Mouse (Mus musculus) ZHBTc4 (cell line): ENCODE measurements around the gene Alcam.

ENCODE experiments used
- DNase-seq: peaks from one replicate; pipeline ENCODE4 v3.0.0-alpha.2; 2011; ENCODE audit warnings: low read depth, low spot score

The Alcam gene

DNA sequence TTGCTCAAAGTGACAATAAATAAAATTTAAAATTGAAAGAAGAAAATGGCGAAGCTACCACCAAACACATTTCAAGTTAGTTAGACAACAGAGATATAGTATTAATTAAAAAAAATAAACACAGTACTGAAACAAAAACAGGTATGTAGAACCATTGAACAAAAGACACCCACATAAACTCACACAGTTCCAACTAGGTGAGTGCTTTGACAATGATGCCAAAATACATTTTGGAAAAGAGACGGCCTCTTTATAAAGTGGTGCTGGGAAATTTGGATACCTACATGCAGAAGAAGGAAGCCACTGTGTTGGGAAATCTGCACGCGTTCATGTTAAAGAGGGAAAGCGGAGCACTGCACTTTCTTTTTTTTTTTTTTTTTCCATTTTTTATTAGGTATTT is 85.4 kb downstream of the Alcam start:
- DNase-seq: no peak

DNA sequence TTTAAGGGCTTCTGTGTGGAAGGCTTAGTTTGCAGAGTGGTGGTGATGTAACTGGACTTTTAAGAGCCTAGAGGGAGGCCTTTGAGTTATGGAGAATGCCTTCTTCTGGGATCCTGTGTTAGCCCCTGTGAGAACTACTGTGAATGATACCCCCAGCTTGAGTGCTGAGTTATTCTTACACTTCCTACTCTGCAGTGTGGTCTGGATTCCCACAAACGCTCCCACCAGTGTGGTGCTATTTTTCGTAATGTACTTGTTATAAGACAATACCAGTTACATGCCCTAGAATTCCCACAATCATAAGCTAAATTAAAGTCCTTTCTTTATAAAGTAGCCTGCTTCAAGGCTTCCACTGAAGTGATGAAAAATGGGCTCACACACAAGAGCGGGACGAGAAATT is 87.0 kb downstream of the Alcam start:
- DNase-seq: no peak

DNA sequence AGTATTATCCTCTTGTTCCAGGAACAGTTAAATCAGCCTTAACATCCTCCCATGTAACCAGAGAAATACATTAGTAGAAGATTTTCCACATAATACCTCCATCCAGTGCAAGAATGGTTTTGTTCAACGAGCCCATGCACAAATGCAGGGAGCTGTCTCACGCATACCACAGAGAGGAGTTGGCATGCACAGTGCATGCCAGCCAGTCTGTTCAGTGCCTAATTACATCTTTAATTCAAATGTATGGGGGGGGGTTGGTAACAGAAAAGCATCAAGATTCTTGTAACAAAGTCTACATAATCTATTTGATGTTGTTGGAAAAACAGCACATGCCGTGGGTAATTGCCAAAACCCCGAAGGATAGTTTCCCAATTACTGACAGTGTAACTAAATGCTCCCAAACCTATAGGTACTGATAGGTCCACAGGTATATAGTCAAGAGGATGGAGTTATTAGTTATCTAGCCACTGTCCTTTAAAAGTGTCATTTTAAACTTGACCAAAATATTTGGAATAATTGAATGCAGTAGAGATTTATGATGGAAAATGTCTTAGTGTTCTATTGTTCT is 89.8 kb downstream of the Alcam start:
- DNase-seq: no peak

DNA sequence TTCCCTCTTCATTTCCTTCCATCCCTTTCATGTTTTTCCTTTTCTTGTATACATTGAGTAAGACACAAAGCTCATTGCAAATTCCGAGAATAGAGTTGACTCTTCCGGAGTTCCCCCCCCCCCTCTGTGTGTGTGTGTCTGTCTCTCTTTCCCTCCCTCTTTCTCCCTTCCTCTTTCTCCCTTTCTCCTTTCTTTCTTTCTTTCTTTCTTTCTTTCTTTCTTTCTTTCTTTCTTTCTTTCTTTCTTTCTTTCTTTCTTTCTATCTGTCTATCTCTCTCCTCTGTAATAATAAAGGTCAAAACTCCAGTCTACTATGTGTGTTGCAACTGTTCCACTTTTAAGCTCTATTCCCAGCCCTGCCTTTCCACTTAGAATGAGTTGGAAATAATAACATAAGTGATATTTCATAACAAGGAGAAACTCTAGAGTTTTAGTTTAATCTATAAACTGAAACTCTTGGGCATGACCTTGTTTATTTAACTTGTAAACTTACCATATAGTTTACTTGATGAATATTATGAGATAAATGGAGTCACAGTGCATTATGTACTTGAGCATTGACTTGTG is 110.3 kb downstream of the Alcam start:
- no peak for DNase-seq

DNA sequence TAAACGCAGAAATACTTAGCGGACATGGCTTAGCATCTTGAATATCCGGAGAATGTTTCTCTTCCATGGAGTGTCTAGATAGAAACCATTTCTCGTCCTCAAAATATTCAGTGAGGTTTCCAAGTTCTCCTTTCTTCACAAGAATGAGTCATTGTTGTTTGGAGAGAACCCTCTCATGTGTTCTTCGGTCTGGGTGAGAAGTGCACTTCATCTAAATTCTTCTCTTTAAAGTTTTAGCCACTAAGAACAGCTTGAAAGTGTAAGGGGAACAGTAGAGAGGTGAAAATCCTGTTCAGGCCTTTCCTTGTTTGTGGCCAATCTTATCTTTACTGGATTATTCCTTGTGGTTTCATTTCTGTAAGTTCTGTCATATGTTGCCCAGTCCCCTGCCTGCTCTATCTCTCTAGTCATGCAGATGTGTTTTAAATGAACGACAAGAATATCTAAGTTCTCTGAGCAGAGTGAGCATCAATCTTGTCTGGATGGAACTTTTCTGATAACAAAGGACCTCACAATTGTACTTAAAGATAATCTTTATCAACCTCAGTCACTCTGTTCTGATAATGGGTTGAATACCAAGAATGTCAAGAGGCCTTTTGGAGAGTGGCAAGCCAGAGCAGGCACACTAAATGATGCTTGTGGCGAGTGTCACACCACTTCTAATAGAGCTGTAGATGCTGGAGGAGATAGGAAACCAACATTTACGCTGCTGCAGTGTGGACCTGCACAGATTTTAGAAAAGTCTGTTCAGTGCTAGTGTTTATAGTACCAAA is 111.0 kb downstream of the Alcam start:
- no peak for DNase-seq

DNA sequence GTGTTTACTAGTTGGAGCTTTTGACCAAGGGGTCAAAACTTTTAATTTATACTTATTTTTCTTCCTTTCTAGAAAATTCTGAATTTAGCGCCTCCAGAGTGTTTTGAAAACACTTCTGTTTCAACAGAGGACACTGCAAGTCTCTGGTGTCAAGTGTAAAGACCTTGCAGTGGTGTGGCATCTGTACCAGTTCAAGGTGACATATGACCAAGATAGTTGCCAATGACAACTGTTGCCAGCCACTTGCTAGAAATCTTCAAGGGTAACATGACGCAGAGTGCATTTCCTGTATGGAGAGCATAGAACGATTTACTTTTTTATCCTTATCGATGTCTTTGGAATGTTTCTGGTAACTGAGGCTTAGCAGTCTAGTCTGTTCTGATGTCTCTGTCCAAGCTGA is 119.8 kb downstream of the Alcam start:
- no peak for DNase-seq

DNA sequence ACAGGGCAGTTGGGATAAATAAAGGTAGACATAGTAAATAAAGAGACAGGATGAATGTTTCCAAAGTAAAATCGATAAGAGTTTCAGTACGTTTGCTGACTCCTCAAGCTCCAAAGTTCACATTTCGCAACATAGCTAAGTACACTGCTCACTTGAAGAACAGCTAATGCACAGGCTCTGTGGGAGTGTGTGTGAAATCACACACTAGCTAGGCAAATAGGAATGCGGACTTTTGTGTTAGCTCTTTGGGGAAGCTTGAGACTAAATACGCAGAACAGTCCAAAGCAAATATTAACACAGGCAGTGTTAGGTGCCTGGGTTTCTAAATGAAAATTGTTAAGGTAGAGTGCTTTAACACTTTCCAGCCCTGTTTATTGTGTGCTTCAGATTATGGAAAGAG is 120.2 kb downstream of the Alcam start:
- no peak for DNase-seq

DNA sequence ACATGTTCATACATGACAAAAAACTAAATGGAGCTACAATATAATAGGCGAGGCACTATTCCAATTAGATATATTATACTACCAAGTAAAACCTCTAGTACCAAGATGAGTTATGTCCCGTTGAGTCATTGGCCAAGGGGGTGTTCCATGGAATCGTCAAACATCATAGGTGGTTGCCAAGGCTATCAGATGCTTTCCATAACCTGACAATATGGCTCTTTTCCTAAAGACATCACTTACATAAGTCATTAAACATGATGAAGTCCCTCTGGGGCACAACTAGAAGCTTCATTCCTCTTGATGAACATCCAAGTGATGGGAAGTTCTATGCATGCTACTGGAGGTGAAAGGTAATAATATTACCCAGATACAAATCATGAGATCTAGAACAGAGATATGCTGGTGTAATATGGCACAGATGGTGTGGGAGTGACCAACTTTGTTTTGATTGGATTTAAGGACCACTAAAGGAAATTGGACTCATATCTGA is 122.5 kb downstream of the Alcam start:
- DNase-seq: no peak

DNA sequence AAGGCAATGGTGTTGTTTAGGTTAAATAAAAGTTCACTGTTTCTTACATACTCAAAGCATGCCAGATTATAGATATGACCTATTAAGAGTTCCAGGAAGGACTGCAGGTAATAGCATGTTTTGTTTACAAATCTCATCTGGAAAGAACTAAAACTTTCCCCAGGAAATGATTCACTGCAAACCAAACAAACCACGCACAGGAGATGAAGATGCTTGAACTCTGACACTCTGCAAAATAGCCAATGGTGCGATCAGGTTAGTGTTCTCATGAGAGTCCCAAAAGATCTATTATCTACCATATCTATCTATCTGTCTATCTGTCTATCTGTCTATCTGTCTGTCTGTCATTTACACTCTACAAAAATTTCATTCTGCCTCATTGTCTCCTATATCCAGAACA is 124.5 kb downstream of the Alcam start:
- no peak for DNase-seq

DNA sequence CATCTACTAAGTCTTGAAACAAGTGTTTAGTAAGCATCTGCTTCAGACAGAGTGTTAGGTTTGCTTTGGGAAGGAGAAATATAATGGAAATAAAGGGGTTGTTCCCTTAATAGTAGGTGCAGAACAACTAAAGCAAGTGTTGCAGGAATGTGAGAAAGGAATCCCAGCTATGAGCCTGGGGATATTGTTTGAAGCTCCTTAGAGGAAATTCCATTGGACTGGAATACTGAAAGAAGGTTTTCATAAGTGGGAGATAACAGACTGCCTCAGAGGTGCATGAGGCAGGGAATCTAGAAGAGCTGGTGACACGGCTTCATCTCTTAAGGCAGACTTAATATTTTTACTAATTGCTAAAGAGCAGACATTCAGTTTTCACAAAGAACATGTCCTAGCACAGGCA is 134.6 kb downstream of the Alcam start:
- no peak for DNase-seq

DNA sequence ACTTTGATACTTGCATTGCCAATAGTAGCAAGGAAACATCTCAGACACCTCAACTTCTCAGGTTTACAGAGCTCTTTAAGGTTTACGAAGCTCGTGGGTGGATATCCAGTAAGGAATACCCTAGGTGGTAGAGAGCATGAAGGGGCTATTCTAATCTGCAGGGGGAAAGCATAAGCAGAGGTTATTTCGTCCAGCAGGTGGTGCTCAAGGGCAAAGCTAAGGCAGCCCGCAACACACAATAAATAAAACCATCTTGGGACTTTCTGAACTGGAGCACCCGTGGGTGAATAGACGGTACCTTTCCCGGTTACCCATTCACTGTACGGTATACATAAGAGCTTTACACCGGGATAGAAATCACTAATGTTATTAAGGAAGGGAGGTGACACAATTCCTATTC is 142.8 kb downstream of the Alcam start:
- peak; percentile 63 for DNase-seq

DNA sequence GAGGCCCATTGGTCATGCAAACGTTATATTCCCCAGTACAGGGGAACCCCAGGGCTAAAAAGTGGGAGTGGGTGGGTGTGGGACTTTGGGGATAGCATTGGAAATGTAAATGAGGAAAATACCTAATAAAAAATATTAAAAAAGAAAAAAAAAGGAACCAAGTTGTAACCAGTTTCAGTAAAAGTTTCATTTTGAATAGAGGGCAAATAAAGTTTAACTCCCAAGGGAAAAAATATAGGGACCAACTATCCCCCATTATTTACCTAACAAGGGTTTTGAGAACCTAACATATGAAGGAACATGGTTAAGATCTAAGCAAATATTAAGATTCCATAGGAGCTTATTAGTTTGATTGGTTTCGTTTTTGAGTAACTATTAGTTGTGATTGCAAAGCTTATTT is 146.9 kb downstream of the Alcam start:
- no peak for DNase-seq

DNA sequence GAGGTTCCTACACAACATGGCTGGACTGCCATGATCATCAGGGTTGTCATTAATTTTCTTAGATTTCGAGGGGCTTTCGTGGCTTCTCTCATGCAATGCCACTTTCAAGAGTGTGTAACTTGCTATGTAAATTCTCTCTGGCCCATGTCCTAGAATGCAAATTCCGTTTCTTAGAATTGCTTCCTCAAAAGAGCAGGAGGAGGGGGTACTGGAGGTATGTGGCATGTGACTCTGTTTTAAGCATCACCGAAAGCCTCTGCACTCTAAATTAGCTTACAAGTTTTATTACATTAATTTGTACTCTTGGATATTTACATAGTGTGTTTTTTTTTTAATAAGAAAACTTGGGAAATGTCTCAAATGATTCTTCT is 150.4 kb downstream of the Alcam start:
- no peak for DNase-seq

DNA sequence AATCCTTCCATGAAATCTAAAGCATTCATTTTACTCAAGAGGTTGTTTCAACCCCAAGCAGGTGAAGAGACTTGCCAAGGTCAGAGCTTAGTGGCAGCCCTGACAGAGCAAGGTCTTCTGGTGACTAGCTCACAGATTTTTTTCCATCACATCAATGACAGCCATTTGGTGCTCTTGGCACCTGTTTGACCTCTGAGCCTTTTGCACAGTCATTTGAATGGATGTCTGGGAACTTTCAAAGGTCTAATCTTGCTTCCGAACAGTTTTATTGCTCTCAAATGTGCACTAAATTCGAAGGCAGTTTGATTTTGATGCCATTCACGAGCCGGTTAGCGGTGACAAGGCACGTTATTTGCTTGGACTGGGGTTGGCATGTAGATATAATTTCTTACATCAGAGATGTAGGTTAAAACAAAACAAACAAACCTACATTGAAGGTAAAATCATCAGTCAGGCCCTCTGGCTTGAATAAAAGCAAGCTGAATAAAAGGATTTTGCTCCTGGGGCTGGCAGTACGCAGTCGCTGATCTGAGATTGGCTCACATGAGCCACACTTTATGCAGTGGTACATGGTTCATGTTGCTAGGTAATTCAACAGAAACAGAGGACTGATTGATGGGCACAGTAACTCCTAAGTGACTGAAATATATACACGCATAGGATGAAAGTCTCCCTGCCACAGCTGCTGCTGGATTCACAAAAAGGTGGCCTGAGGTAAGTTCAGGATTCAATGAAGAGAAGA is 150.9 kb downstream of the Alcam start:
- DNase-seq: no peak

DNA sequence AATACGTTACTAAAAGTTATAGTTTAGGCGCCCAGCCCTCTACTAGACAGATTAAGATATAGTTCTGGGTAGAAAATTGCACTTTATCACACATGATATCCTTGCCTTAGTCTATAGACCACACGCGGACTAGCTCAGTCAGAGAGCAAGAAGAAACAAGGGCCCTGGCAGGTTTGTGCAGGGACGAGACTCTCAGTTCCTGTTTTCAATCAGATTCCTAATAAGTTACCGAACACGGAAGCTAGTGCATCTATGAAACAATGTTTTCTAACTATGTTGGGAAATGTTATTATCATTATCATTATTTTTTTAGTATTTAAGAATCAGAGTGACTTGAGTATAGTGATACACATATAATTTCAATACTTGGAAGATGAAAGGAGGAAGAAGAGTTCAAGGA is 152.1 kb downstream of the Alcam start:
- DNase-seq: no peak

DNA sequence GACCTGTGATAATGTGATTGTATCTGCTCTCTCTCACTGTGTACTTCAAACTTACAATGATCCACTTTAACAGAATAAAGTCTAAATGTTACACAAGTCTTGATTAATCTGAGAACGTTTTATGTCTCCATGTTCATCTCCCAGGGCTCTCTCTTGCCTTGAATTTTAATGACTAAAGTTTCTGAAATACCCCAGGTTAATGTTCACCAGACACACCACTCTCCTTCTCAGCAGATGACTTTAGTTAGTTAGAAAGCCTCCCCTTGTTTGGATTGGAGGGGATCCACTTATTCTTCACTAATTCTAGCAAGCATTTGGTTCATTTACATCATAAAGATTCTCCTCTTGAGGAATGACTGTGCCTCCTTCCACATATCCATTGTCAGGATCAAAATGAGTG is 157.5 kb downstream of the Alcam start:
- DNase-seq: peak; percentile 4

DNA sequence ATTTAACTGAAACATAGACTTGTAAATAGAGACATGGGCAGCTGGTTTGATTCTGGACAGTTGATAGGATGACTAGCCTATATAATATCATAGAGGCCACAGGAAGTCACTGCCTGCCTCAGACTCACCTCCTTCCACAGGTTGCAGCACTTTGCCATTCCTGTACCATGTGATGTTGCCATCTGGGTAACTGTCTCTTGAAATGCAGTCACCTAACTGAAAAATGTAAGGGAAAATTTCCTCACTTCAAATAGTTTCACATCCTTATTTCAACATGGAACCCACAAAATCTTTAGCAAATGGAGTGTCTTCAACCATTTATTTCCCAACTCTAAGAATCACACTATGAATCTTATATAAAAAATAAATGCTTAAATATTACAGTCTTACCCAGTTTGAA is 158.3 kb downstream of the Alcam start:
- no peak for DNase-seq

DNA sequence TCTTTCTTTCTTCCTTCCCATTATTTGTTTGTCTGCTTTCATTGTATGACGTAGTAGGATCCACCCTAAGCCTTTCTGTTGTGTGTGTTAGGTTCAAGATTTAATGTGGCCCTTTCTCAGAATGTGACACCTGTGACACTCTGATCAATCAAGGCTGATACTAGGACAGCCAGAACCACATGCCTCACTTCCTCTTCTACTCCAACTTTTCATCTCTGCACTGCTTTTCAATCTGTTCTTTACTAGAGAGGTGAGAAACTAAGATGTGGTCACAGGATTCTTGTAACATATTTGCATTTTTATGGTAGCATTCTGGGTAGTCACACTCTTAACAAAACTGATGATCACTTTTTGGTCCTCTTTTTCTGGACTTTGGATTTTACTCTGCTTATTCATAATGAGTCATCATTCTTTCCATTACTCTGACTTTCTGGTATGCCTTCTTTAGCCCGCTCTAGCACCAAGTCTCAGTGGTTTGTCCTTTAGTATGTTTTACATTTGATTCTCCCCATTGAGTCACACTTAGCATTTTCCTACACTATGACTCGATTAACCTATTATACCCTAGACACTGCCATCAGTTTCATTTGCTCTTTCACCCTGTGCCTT is 161.3 kb downstream of the Alcam start:
- no peak for DNase-seq

DNA sequence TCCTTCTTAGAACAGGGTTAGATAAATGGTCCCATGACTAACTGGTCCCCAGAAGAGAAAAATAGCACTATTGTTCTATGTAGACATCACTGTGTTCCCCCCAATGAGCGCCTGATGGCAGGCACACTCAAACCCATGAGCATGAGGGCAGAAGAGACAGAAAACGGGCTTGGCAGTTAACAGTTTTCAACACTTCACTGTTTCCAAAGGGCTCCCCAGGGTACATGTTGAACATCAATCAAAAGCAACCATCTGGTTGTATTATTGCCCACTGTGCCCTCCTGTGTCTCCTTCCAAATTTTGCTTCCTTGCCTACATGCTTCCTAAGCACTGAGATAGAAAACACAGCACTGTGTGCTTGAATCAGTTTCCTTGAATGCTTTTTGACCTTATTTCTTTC is 173.7 kb downstream of the Alcam start:
- no peak for DNase-seq

DNA sequence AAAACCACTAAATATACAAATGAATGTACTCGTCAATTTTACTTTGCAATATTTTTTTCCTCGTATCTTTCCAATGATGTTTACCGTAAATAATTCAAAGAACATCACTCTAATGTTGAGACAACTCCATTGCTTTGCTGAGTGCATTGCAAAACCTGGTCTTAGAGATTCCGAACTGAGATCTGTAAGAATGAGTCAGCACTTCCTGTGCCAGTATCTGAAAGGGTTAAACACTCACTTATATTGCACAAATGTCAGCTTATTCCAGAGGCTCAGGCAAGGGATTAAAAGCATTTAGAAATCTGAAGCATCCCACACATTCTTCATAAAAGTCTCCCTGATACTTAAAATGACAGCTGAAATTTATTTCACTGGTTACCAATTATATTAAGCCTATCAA is 188.8 kb downstream of the Alcam start:
- no peak for DNase-seq

DNA sequence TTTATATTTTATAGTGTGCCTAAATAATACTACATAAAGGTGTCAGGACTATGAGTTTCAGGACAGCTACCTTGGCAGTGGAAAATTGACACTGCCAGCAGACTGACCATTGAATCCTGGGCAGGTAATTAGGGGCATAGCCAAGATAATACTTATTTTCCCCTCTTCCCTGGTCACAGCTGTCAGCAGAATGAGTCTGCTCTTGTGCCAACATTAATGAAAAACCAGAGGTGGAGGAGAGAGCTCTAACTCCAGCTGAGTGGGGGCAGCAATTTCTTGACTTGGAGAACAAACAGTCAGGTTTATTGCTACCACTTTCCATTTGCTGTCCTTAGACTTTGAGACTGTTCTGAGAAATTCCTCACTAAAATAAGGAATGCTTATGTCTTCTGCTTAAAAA is 190.1 kb downstream of the Alcam start:
- no peak for DNase-seq

DNA sequence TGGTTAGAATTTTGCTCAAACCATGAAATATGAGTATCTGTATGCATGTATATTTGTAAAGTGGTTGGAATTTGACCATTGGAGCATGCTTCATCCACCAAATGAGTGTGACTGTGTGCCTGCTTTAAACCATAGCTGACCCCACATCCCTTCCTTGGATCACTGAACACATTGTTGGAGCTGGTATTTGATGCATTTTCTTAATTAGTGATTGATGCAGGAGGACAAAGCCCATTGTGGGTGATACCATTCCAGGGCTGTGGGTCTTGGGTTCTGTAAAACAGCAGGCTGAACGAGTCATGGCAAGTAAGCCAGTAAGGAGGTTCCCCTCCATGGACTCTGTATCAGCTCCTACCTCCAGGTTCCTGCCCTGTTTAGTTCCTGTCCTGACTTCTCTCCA is 191.3 kb downstream of the Alcam start:
- DNase-seq: no peak
